Mouse (Mus musculus): ENCODE data around the gene Olfr10. TPM values are rescaled to one million over a fixed set of nuclear protein-coding genes. Genes with fewer than 3 reads are reported as not detected.
"Not testable (repeated sequence)": the region's sequence is repeated elsewhere in the genome, so short reads cannot be mapped to it uniquely, and the experiment has no call there.

Olfr10 gene
- polyA plus RNA-seq, 1 experiment from 2014 or later, result not detected

- DNase-seq (ENCODE audit: low spot score) (no peak), ATAC-seq (replicated peaks; ENCODE audit: insufficient number of reproducible peaks, low FRiP score, low TSS enrichment, low read depth) (no peak)
- no peaks in the 10 kb centered on the region for H3K4me1 ChIP-seq (ENCODE audit: control insufficient read depth, insufficient read depth, low read length)
- H3K9ac ChIP-seq (replicated peaks; ENCODE audit: low read length), result no peak overlapping the region
- no peaks in the 10 kb centered on the region for H3K27me3 ChIP-seq (ENCODE audit: control insufficient read depth, insufficient read depth, low read length)
- H3K4me3 ChIP-seq (ENCODE audit: low read depth, low read length), result no peak overlapping the region
- H3K36me3 ChIP-seq (replicated peaks; ENCODE audit: control insufficient read depth, insufficient read depth, low read depth, low read length), result no peaks in the 10 kb centered on the region
- H3K27ac ChIP-seq (replicated peaks; ENCODE audit: low read depth, low read length), result no peak overlapping the region
- 71% methylated on average over 11 of the region's 11 CpGs for WGBS
- H3K4me2 ChIP-seq (ENCODE audit: low read depth, low read length), result no peak overlapping the region
- no peaks in the 10 kb centered on the region for H3K9me3 ChIP-seq (replicated peaks; ENCODE audit: control insufficient read depth, low read length)
These were observed 30.6 kb upstream of the Olfr10 start for GRCm38 (mm10) chr11:49273834-49274519.

- H3K27me3 ChIP-seq (ENCODE audit: control insufficient read depth, insufficient read depth, low read length), result no peaks in the 10 kb centered on the region
- H3K4me2 ChIP-seq (ENCODE audit: low read depth, low read length), result no peak within 1 kb of the TSS
- ATAC-seq (replicated peaks; ENCODE audit: insufficient number of reproducible peaks, low FRiP score, low TSS enrichment, low read depth), result no peak
- no peaks in the 10 kb centered on the region for H3K36me3 ChIP-seq (replicated peaks; ENCODE audit: control insufficient read depth, insufficient read depth, low read depth, low read length)
- no peak within 1 kb of the TSS for H3K27ac ChIP-seq (replicated peaks; ENCODE audit: low read depth, low read length)
- H3K4me3 ChIP-seq (ENCODE audit: low read depth, low read length), result no peak within 1 kb of the TSS
- no peaks in the 10 kb centered on the region for H3K4me1 ChIP-seq (ENCODE audit: control insufficient read depth, insufficient read depth, low read length)
- DNase-seq (ENCODE audit: low spot score), result no peak
- no peak within 1 kb of the TSS for H3K9ac ChIP-seq (replicated peaks; ENCODE audit: low read length)
- 83% methylated on average over 3 of the region's 3 CpGs for WGBS
- no peaks in the 10 kb centered on the region for H3K9me3 ChIP-seq (replicated peaks; ENCODE audit: control insufficient read depth, low read length)
These were observed 26.3 kb upstream of the Olfr10 start, which contains the start of gene Olfr1393 for GRCm38 (mm10) chr11:49278222-49278621. TSS of gene Olfr1393 (plus strand) at chr11:49278304.

GRCm38 (mm10) chr11:49284982-49285381 lies 19.6 kb upstream of the Olfr10 start, which contains the start of gene Olfr1392:
TSS of gene Olfr1392 (plus strand) at chr11:49285282.
- ATAC-seq (replicated peaks; ENCODE audit: insufficient number of reproducible peaks, low FRiP score, low TSS enrichment, low read depth); H3K36me3 ChIP-seq (replicated peaks; ENCODE audit: control insufficient read depth, insufficient read depth, low read depth, low read length); H3K27ac ChIP-seq (replicated peaks; ENCODE audit: low read depth, low read length); H3K9me3 ChIP-seq (replicated peaks; ENCODE audit: control insufficient read depth, low read length); H3K4me2 ChIP-seq (ENCODE audit: low read depth, low read length); H3K4me1 ChIP-seq (ENCODE audit: control insufficient read depth, insufficient read depth, low read length); H3K27me3 ChIP-seq (ENCODE audit: control insufficient read depth, insufficient read depth, low read length); DNase-seq (ENCODE audit: low spot score); H3K9ac ChIP-seq (replicated peaks; ENCODE audit: low read length); H3K4me3 ChIP-seq (ENCODE audit: low read depth, low read length): not testable (repeated sequence)
- WGBS, result 67% methylated on average over 1 of the region's 1 CpGs

- WGBS, result 88% methylated on average over 2 of the region's 2 CpGs
- H3K36me3 ChIP-seq (replicated peaks; ENCODE audit: control insufficient read depth, insufficient read depth, low read depth, low read length), result no peaks in the 10 kb centered on the region
- DNase-seq (ENCODE audit: low spot score), result no peak
- H3K27ac ChIP-seq (replicated peaks; ENCODE audit: low read depth, low read length), result no peak overlapping the region
- ATAC-seq (replicated peaks; ENCODE audit: insufficient number of reproducible peaks, low FRiP score, low TSS enrichment, low read depth), result no peak
- no peak overlapping the region for H3K9ac ChIP-seq (replicated peaks; ENCODE audit: low read length)
- H3K4me2 ChIP-seq (ENCODE audit: low read depth, low read length), result no peak overlapping the region
- H3K4me1 ChIP-seq (ENCODE audit: control insufficient read depth, insufficient read depth, low read length), result no peaks in the 10 kb centered on the region
- no peaks in the 10 kb centered on the region for H3K9me3 ChIP-seq (replicated peaks; ENCODE audit: control insufficient read depth, low read length)
- no peaks in the 10 kb centered on the region for H3K27me3 ChIP-seq (ENCODE audit: control insufficient read depth, insufficient read depth, low read length)
- no peak overlapping the region for H3K4me3 ChIP-seq (ENCODE audit: low read depth, low read length)
These were observed 17.3 kb upstream of the Olfr10 start for GRCm38 (mm10) chr11:49287251-49287650.

- ATAC-seq (replicated peaks; ENCODE audit: insufficient number of reproducible peaks, low FRiP score, low TSS enrichment, low read depth) (no peak), DNase-seq (ENCODE audit: low spot score) (no peak)
- Histone ChIP-seq H3K4me3 (ENCODE audit: low read depth, low read length) (no peak overlapping the region), H3K4me2 (ENCODE audit: low read depth, low read length) (no peak overlapping the region), H3K4me1 (ENCODE audit: control insufficient read depth, insufficient read depth, low read length) (no peaks in the 10 kb centered on the region), H3K9me3 (replicated peaks; ENCODE audit: control insufficient read depth, low read length) (no peaks in the 10 kb centered on the region), H3K9ac (replicated peaks; ENCODE audit: low read length) (no peak overlapping the region), H3K27ac (replicated peaks; ENCODE audit: low read depth, low read length) (no peak overlapping the region), H3K36me3 (replicated peaks; ENCODE audit: control insufficient read depth, insufficient read depth, low read depth, low read length) (no peaks in the 10 kb centered on the region), H3K27me3 (ENCODE audit: control insufficient read depth, insufficient read depth, low read length) (no peaks in the 10 kb centered on the region)
- WGBS, result 81% methylated on average over 3 of the region's 3 CpGs
These were observed 11.8 kb upstream of the Olfr10 start for GRCm38 (mm10) chr11:49292777-49293176.

- 83% methylated on average over 5 of the region's 5 CpGs for WGBS
- not testable (repeated sequence) for DNase-seq (ENCODE audit: low spot score); H3K4me2 ChIP-seq (ENCODE audit: low read depth, low read length)
These were observed 4.0 kb downstream of the Olfr10 start for GRCm38 (mm10) chr11:49308547-49308946.

GRCm38 (mm10) chr11:49322442-49322841 lies 17.9 kb downstream of the Olfr10 start, which contains the start of gene Olfr1391:
TSS of gene Olfr1391 (plus strand) at chr11:49322742.
- WGBS, result 68% methylated on average over 2 of the region's 2 CpGs
- no peaks in the 10 kb centered on the region for H3K9me3 ChIP-seq (replicated peaks; ENCODE audit: control insufficient read depth, low read length)

More at GRCm38 (mm10) chr11:49308547-49308946, 4.0 kb downstream of the Olfr10 start:
- H3K4me1 ChIP-seq (ENCODE audit: control insufficient read depth, insufficient read depth, low read length); H3K4me3 ChIP-seq (ENCODE audit: low read depth, low read length); H3K9me3 ChIP-seq (replicated peaks; ENCODE audit: control insufficient read depth, low read length); H3K9ac ChIP-seq (replicated peaks; ENCODE audit: low read length); H3K27me3 ChIP-seq (ENCODE audit: control insufficient read depth, insufficient read depth, low read length); H3K27ac ChIP-seq (replicated peaks; ENCODE audit: low read depth, low read length); ATAC-seq (replicated peaks; ENCODE audit: insufficient number of reproducible peaks, low FRiP score, low TSS enrichment, low read depth); H3K36me3 ChIP-seq (replicated peaks; ENCODE audit: control insufficient read depth, insufficient read depth, low read depth, low read length): not testable (repeated sequence)

GRCm38 (mm10) chr11:49326726-49327125 lies 22.2 kb downstream of the Olfr10 start:
- no peak for DNase-seq (ENCODE audit: low spot score)
- H3K27ac ChIP-seq (replicated peaks; ENCODE audit: low read depth, low read length), result no peak overlapping the region
- no peak overlapping the region for H3K4me2 ChIP-seq (ENCODE audit: low read depth, low read length)
- no peak overlapping the region for H3K4me3 ChIP-seq (ENCODE audit: low read depth, low read length)
- H3K9me3 ChIP-seq (replicated peaks; ENCODE audit: control insufficient read depth, low read length), result no peaks in the 10 kb centered on the region
- no peak for ATAC-seq (replicated peaks; ENCODE audit: insufficient number of reproducible peaks, low FRiP score, low TSS enrichment, low read depth)
- no peaks in the 10 kb centered on the region for H3K36me3 ChIP-seq (replicated peaks; ENCODE audit: control insufficient read depth, insufficient read depth, low read depth, low read length)
- H3K27me3 ChIP-seq (ENCODE audit: control insufficient read depth, insufficient read depth, low read length), result no peaks in the 10 kb centered on the region
- 84% methylated on average over 3 of the region's 3 CpGs for WGBS
- H3K9ac ChIP-seq (replicated peaks; ENCODE audit: low read length), result no peak overlapping the region
- H3K4me1 ChIP-seq (ENCODE audit: control insufficient read depth, insufficient read depth, low read length), result no peaks in the 10 kb centered on the region

More at GRCm38 (mm10) chr11:49322442-49322841, 17.9 kb downstream of the Olfr10 start, which contains the start of gene Olfr1391:
- Histone ChIP-seq H3K27me3 (ENCODE audit: control insufficient read depth, insufficient read depth, low read length) (no peaks in the 10 kb centered on the region), H3K36me3 (replicated peaks; ENCODE audit: control insufficient read depth, insufficient read depth, low read depth, low read length) (no peaks in the 10 kb centered on the region), H3K4me1 (ENCODE audit: control insufficient read depth, insufficient read depth, low read length) (no peaks in the 10 kb centered on the region), H3K4me2 (ENCODE audit: low read depth, low read length) (no peak within 1 kb of the TSS), H3K27ac (replicated peaks; ENCODE audit: low read depth, low read length) (no peak within 1 kb of the TSS), H3K9ac (replicated peaks; ENCODE audit: low read length) (no peak within 1 kb of the TSS), H3K4me3 (ENCODE audit: low read depth, low read length) (no peak within 1 kb of the TSS)
- ATAC-seq (replicated peaks; ENCODE audit: insufficient number of reproducible peaks, low FRiP score, low TSS enrichment, low read depth) (no peak), DNase-seq (ENCODE audit: low spot score) (no peak)
